Mouse (Mus musculus) hindbrain, postnatal 0 days (tissue): ENCODE measurements around the gene Phf5a. TPM values are rescaled to one million over a fixed set of nuclear protein-coding genes. Genes with fewer than 3 reads are reported as not detected.
A peak's percentile ranks its signal among the peaks of the same experiment; 100 is the strongest.

ENCODE experiments used
- ATAC-seq: fragments of 200-750 bp; cut with Nextera tagmentation; 2 replicates; pipeline ENCODE4 v1.8.0; 2017; ENCODE audit warnings: mild to moderate bottlenecking, moderate TSS enrichment, moderate library complexity
- DNase-seq: peaks from one replicate; pipeline ENCODE4 v3.0.0-alpha.2; 2015; ENCODE audit warnings: low spot score
- H3K27ac ChIP-seq: fragments of 300-500 bp; sonication (generic); 2 replicates; pipeline ENCODE4 v1.5.1; 2014; ENCODE audit warnings: mild to moderate bottlenecking
- H3K27me3 ChIP-seq: fragments of 300-500 bp; sonication (generic); 2 replicates; pipeline ENCODE4 v1.6.1; 2014; ENCODE audit warnings: low read length, mixed read lengths; ENCODE audit not compliant: insufficient read depth
- H3K36me3 ChIP-seq: fragments of 300-500 bp; sonication (generic); 2 replicates; pipeline ENCODE4 v1.6.1; 2014; ENCODE audit warnings: low read length, mixed read lengths; ENCODE audit not compliant: insufficient read depth
- H3K4me1 ChIP-seq: fragments of 300-500 bp; sonication (generic); 2 replicates; pipeline ENCODE4 v1.6.1; 2014; ENCODE audit warnings: antibody characterized with exemption, low read length, mixed read lengths; ENCODE audit not compliant: insufficient read depth
- H3K4me2 ChIP-seq: fragments of 300-500 bp; sonication (generic); 2 replicates; pipeline ENCODE4 v1.6.1; 2014; ENCODE audit warnings: low read depth, mild to moderate bottlenecking, low read length, moderate library complexity, mixed read lengths
- H3K4me3 ChIP-seq: fragments of 300-500 bp; sonication (generic); 2 replicates; pipeline ENCODE4 v1.5.1; 2014; ENCODE audit warnings: low read length
- H3K9ac ChIP-seq: fragments of 300-500 bp; sonication (generic); replicated peaks from 2 replicates; pipeline ENCODE4 v1.6.1; 2014; ENCODE audit warnings: mild to moderate bottlenecking, low read length, moderate library complexity, mixed read lengths
- H3K9me3 ChIP-seq: fragments of 300-500 bp; sonication (generic); 2 replicates; pipeline ENCODE4 v1.6.1; 2016; ENCODE audit warnings: low read length, mixed read lengths
- CTCF ChIP-seq: IDR thresholded peaks from 2 replicates; pipeline ENCODE4 v1.5.1; 2016; ENCODE audit warnings: antibody characterized with exemption, control low read depth, low read depth
- WGBS: fragments of 180-500 bp; shearing (Covaris S2); extraction: QIAGEN DNeasy Blood & Tissue Kit; methylation state at CpG from one replicate; pipeline ENCODE4 v1.1.7; 2014; 5-methylcytosine and 5-hydroxymethylcytosine counted together
- polyA plus RNA-seq: library from polyadenylated mRNA; unstranded; fragments of >200 nt; fragmentation: Nextera tagmentation; extraction: Ambion mirVana; gene quantifications from 2 replicates; pipeline ENCODE4 v1.2.1, GENCODE M21; 2015
- total RNA-seq: library from RNA; depleted of rRNA; stranded (reverse); fragments of >200 nt; gene quantifications from 2 replicates; pipeline ENCODE4 v1.2.3, GENCODE M21; 2014

Phf5a gene
- total and polyA plus RNA-seq, 2 experiments from 2014 or later = 29.7 to 110 TPM

GRCm38 (mm10) chr15:81886795-81887550 lies 15.3 kb upstream of the Phf5a start:
- WGBS = 93% methylated on average over 6 of the region's 6 CpGs
- Histone ChIP-seq H3K4me2 (no peak overlapping the region), H3K9ac (no peak overlapping the region), H3K9me3 (no peaks in the 10 kb centered on the region), H3K4me1 (no peaks in the 10 kb centered on the region), H3K36me3 (peaks cover 31% of the 10 kb centered on the region), H3K27me3 (no peaks in the 10 kb centered on the region), H3K4me3 (no peak overlapping the region), H3K27ac (no peak overlapping the region)
- ATAC-seq (no peak), DNase-seq (no peak)
- TF ChIP-seq CTCF = no peak

GRCm38 (mm10) chr15:81885418-81885934 lies 13.8 kb upstream of the Phf5a start:
- no peak for TF ChIP-seq CTCF
- ATAC-seq = no peak
- Histone ChIP-seq H3K4me1 (peaks cover 5% of the 10 kb centered on the region; the same call in 1 of the 2 replicates), H3K4me2 (no peak overlapping the region), H3K9ac (no peak overlapping the region), H3K27me3 (no peaks in the 10 kb centered on the region), H3K36me3 (peaks cover 19% of the 10 kb centered on the region; the same call in 1 of the 2 replicates), H3K27ac (no peak overlapping the region), H3K9me3 (no peaks in the 10 kb centered on the region), H3K4me3 (no peak overlapping the region)
- 42% methylated on average over 3 of the region's 3 CpGs for WGBS
- no peak for DNase-seq

- Histone ChIP-seq H3K4me3 (no peak overlapping the region), H3K27me3 (no peaks in the 10 kb centered on the region), H3K4me2 (no peak overlapping the region), H3K27ac (peak overlapping the region; percentile 90; the same call in 1 of the 2 replicates), H3K9me3 (no peaks in the 10 kb centered on the region), H3K9ac (no peak overlapping the region), H3K36me3 (no peaks in the 10 kb centered on the region), H3K4me1 (peaks cover 21% of the 10 kb centered on the region)
- TF ChIP-seq CTCF = no peak
- 89% methylated on average over 3 of the region's 3 CpGs for WGBS
- no peak for DNase-seq
- ATAC-seq = no peak
These were observed 10.6 kb upstream of the Phf5a start for GRCm38 (mm10) chr15:81882348-81882747.

- DNase-seq (peak; percentile 90), ATAC-seq (peak; percentile 95)
- Histone ChIP-seq H3K4me3 (no peak overlapping the region), H3K36me3 (no peaks in the 10 kb centered on the region), H3K4me2 (peak overlapping the region; percentile 36), H3K9ac (peak overlapping the region; percentile 29; the same call in 1 of the 2 replicates), H3K9me3 (no peaks in the 10 kb centered on the region), H3K27ac (peak overlapping the region; percentile 90), H3K27me3 (no peaks in the 10 kb centered on the region), H3K4me1 (peaks cover 21% of the 10 kb centered on the region)
- WGBS = 15% methylated on average over 5 of the region's 5 CpGs
- no peak for TF ChIP-seq CTCF
These were observed 8.1 kb upstream of the Phf5a start for GRCm38 (mm10) chr15:81879531-81880401.

GRCm38 (mm10) chr15:81872262-81873136 lies 788 bp upstream of the Phf5a start, which contains the start of gene Aco2:
Gene Aco2 (plus strand): TSS chr15:81872309.
- DNase-seq (peak; percentile 99), ATAC-seq (peak; percentile 91)
- no peak for TF ChIP-seq CTCF
- no peaks in the 10 kb centered on the region for H3K27me3 ChIP-seq
- peak within 1 kb of the TSS; percentile 100 for H3K4me3 ChIP-seq
- peak within 1 kb of the TSS; percentile 91 for H3K9ac ChIP-seq
- H3K27ac ChIP-seq = peak within 1 kb of the TSS; percentile 99
- peaks cover 29% of the 10 kb centered on the region for H3K36me3 ChIP-seq
- WGBS = 1% methylated on average over 53 of the region's 53 CpGs
- peak within 1 kb of the TSS; percentile 64 for H3K4me2 ChIP-seq
- no peaks in the 10 kb centered on the region for H3K9me3 ChIP-seq
- peaks cover 8% of the 10 kb centered on the region; the same call in 1 of the 2 replicates for H3K4me1 ChIP-seq

GRCm38 (mm10) chr15:81869985-81870384 lies 1.7 kb downstream of the Phf5a start:
- WGBS = 96% methylated on average over 5 of the region's 5 CpGs
- H3K36me3 ChIP-seq = peaks cover 32% of the 10 kb centered on the region
- no peak overlapping the region for H3K9ac ChIP-seq
- no peak overlapping the region for H3K27ac ChIP-seq
- DNase-seq (no peak), ATAC-seq (no peak)
- no peak overlapping the region for H3K4me3 ChIP-seq
- H3K4me1 ChIP-seq = peaks cover 8% of the 10 kb centered on the region; the same call in 1 of the 2 replicates
- no peaks in the 10 kb centered on the region for H3K9me3 ChIP-seq
- H3K27me3 ChIP-seq = no peaks in the 10 kb centered on the region
- no peak for TF ChIP-seq CTCF
- no peak overlapping the region for H3K4me2 ChIP-seq
